Mouse (Mus musculus) bone marrow, adult 2 months (tissue): ENCODE measurements around the gene Zfp235. TPM values are rescaled to one million over a fixed set of nuclear protein-coding genes. Genes with fewer than 3 reads are reported as not detected.

Source experiments
- H3K27ac ChIP-seq: fragments of 200-500 bp; 2 replicates; pipeline ENCODE4 v1.5.1; 2012; ENCODE audit warnings: low read depth, mild to moderate bottlenecking, control low read depth, inconsistent platforms, low read length; ENCODE audit not compliant: control insufficient read depth, poor library complexity, insufficient read depth
- H3K4me1 ChIP-seq: fragments of 200-500 bp; 2 replicates; pipeline ENCODE4 v1.6.1; 2011; ENCODE audit warnings: low read length; ENCODE audit not compliant: control insufficient read depth, insufficient read depth
- H3K4me3 ChIP-seq: fragments of 200-500 bp; replicated peaks from 2 replicates; pipeline ENCODE3; 2011; ENCODE audit warnings: mild to moderate bottlenecking, low read depth, low read length, control low read depth; ENCODE audit not compliant: control insufficient read depth
- CTCF ChIP-seq: fragments of 200-500 bp; IDR thresholded peaks from 2 replicates; pipeline ENCODE4 v1.5.1; 2011; ENCODE audit warnings: low read length, control low read depth; ENCODE audit not compliant: control insufficient read depth, insufficient read depth
- POLR2A ChIP-seq: fragments of 200-500 bp; IDR thresholded peaks from 2 replicates; pipeline ENCODE4 v1.6.1; 2011; ENCODE audit warnings: low read depth, mild to moderate bottlenecking, control low read depth, low read length, borderline replicate concordance; ENCODE audit not compliant: control insufficient read depth
- WGBS: fragments of 180-500 bp; shearing (Covaris S2); methylation state at CpG from one replicate; pipeline ENCODE4 v1.1.7; 2018; 5-methylcytosine and 5-hydroxymethylcytosine counted together
- polyA plus RNA-seq: library from polyadenylated mRNA; stranded (reverse); fragments of >200 nt; gene quantifications from 2 replicates; pipeline ENCODE4 v1.2.4, GENCODE M21; 2011; ENCODE audit warnings: low replicate concordance; ENCODE audit not compliant: missing spikeins, insufficient read depth, insufficient read length

Zfp235 gene
- polyA plus RNA-seq, 1 experiment = 4.5 TPM

GRCm38 (mm10) chr7:24112156-24112856, 21.7 kb upstream of the Zfp235 start, which contains the start of gene Zfp112:
Gene Zfp112, plus strand, starts transcription at chr7:24112314.
- TF ChIP-seq CTCF = no peak
- 10% methylated on average over 23 of the region's 23 CpGs for WGBS
- H3K27ac ChIP-seq = no peak within 1 kb of the TSS

GRCm38 (mm10) chr7:24113001-24113400, 21.0 kb upstream of the Zfp235 start:
- H3K4me1 ChIP-seq = no peaks in the 10 kb centered on the region
- H3K27ac ChIP-seq = no peak overlapping the region
- WGBS = 26% methylated on average over 12 of the region's 12 CpGs
- TF ChIP-seq CTCF (no peak), POLR2A (no peak)
- no peak overlapping the region for H3K4me3 ChIP-seq

More at GRCm38 (mm10) chr7:24112156-24112856, 21.7 kb upstream of the Zfp235 start, which contains the start of gene Zfp112:
- H3K4me3 ChIP-seq = peak within 1 kb of the TSS; percentile 42
- H3K4me1 ChIP-seq = no peaks in the 10 kb centered on the region

- TF ChIP-seq CTCF = no peak
- TF ChIP-seq POLR2A = no peak
- 64% methylated on average over 4 of the region's 4 CpGs for WGBS
- no peak overlapping the region for H3K4me3 ChIP-seq
- H3K27ac ChIP-seq = no peak overlapping the region
- H3K4me1 ChIP-seq = no peaks in the 10 kb centered on the region
Measured at GRCm38 (mm10) chr7:24116655-24117054, 17.3 kb upstream of the Zfp235 start.

- 20% methylated on average over 6 of the region's 6 CpGs for WGBS
- Histone ChIP-seq H3K27ac (no peak overlapping the region), H3K4me3 (peak overlapping the region; percentile 87), H3K4me1 (peaks cover 1% of the 10 kb centered on the region; the same call in 1 of the 2 replicates)
- no peak for TF ChIP-seq CTCF
- TF ChIP-seq POLR2A = no peak
Measured at GRCm38 (mm10) chr7:24133425-24133995, 459 bp upstream of the Zfp235 start.

DNA sequence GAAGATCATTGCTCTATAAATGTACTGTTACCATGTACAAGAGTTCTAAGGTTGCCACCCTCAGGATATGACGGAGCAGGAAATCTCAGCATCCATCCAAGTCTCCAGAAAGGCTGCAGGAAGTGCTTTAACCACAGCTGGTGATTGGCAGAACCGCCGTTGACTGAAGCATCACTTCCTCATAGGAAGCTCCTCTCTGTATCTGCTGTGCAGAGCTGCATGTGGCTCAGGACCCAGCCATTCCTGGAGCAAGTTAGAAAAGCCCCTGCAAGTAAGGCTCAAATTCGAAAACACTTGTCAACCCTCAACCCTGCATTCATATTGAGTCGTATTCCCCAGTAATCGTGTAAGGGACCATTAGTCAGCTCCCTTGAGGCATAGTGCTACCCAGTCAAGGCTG, 8.6 kb downstream of the Zfp235 start:
- 23% methylated on average over 6 of the region's 6 CpGs for WGBS
- no peak overlapping the region for H3K4me3 ChIP-seq
- TF ChIP-seq CTCF (no peak), POLR2A (no peak)
- no peaks in the 10 kb centered on the region for H3K4me1 ChIP-seq
- no peak overlapping the region for H3K27ac ChIP-seq

DNA sequence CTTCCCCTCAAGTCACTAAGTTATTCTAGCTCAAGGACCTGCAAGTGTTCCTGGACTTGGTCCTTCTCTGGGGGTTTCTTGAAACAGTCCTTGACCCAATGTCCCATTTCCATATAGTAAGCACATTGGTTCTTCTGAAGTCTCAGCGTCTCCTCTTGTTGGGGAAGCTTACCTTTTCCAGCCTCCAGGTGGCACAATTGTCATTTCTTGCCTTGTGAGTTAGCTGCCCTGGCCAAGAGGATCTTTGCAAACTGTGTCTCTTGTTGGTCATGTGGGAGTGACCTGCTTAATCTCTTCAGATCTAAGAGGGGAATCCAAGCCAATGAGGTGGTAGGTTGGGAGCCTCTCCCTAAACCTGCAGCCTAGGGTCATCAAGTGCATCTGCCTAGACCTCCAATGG, 19.3 kb downstream of the Zfp235 start:
- TF ChIP-seq CTCF = peak; percentile 36; the same call in 1 of the 2 replicates
- TF ChIP-seq POLR2A = no peak
- no peak overlapping the region for H3K27ac ChIP-seq
- no peaks in the 10 kb centered on the region for H3K4me1 ChIP-seq
- no peak overlapping the region for H3K4me3 ChIP-seq
- 7% methylated on average over 1 of the region's 1 CpGs for WGBS

DNA sequence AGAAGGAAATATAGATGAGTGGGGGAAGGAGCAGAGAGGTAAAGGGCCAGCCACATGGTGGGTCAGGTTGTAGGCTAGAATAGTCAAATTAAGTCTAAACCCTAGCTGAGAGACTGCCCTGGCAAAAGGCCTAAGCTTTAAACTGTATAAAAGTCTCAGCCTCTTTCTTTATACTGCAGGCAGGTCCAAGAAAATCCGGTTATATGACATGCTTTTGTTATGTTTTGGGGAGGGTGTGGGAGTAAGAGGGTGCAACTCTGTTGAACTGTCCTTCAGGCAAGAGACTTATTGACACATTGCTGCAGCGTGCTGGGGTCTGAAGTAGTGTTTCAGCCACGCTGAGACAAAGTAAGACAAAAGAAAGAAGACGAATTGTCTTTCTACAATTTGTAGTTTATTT, 38.2 kb downstream of the Zfp235 start:
- WGBS = 69% methylated on average over 4 of the region's 4 CpGs
- Histone ChIP-seq H3K4me3 (no peak overlapping the region), H3K4me1 (no peaks in the 10 kb centered on the region; the same call in 1 of the 2 replicates), H3K27ac (no peak overlapping the region)
- TF ChIP-seq CTCF (no peak), POLR2A (no peak)

- WGBS = 12% methylated on average over 23 of the region's 23 CpGs
- Histone ChIP-seq H3K4me1 (no peaks in the 10 kb centered on the region; the same call in 1 of the 2 replicates), H3K27ac (no peak within 1 kb of the TSS), H3K4me3 (peak within 1 kb of the TSS; percentile 69)
- TF ChIP-seq POLR2A (no peak), CTCF (no peak)
Measured at GRCm38 (mm10) chr7:24174618-24175336, 40.8 kb downstream of the Zfp235 start, which contains the start of gene Zfp114. Gene Zfp114, plus strand, starts transcription at chr7:24175060.
